Mouse (Mus musculus): Measurements from ENCODE around the gene Gys1. TPM values are rescaled to one million over a fixed set of nuclear protein-coding genes. Genes with fewer than 3 reads are reported as not detected.
"Not testable (repeated sequence)": the region's sequence is repeated elsewhere in the genome, so short reads cannot be mapped to it uniquely, and the experiment has no call there.

Gene Gys1
- polyA plus RNA-seq, 1 experiment from 2014 or later = 10.6 TPM

DNA sequence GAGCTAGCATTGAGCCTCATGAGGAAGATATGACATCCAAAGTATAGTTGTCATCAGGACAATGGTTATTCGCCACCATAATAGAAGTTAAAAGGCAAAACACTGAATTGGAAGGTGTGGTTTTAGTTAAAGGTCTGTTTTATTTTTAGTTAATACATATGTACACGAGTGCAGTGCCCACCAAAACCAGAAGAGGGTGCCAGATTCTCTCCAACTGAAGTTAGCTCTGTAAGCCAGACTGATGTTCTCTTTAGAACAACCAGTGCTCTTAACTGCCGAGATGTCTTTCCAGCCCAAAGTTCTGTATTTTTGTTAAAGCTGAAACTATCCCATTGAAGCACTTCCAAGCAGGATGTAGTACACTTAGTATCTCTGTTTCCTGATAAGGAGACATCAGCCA, 36.2 kb downstream of the Gys1 start:
- Histone ChIP-seq H3K4me3 (ENCODE audit: low read depth, low read length) (no peak overlapping the region), H3K27me3 (ENCODE audit: control insufficient read depth, insufficient read depth, low read length) (no peaks in the 10 kb centered on the region), H3K4me2 (replicated peaks; ENCODE audit: low read depth) (no peak overlapping the region), H3K27ac (replicated peaks) (no peak overlapping the region), H3K36me3 (ENCODE audit: control insufficient read depth, insufficient read depth, low read length) (no peaks in the 10 kb centered on the region), H3K9ac (ENCODE audit: low read length) (no peak overlapping the region), H3K4me1 (replicated peaks; ENCODE audit: control insufficient read depth, insufficient read depth) (peaks cover 2% of the 10 kb centered on the region), H3K9me3 (ENCODE audit: control insufficient read depth, low read length) (no peaks in the 10 kb centered on the region)
- peak; percentile 77 for DNase-seq (ENCODE audit: low spot score)
- 8% methylated on average over 3 of the region's 3 CpGs for WGBS
- TF ChIP-seq EP300 (optimal IDR thresholded peaks at IDR 0.05) (no peak), CTCF (IDR thresholded peaks at IDR 0.05; ENCODE audit: low read depth) (peak; percentile 90)
- no peak for ATAC-seq (ENCODE audit: low FRiP score, low TSS enrichment)

DNA sequence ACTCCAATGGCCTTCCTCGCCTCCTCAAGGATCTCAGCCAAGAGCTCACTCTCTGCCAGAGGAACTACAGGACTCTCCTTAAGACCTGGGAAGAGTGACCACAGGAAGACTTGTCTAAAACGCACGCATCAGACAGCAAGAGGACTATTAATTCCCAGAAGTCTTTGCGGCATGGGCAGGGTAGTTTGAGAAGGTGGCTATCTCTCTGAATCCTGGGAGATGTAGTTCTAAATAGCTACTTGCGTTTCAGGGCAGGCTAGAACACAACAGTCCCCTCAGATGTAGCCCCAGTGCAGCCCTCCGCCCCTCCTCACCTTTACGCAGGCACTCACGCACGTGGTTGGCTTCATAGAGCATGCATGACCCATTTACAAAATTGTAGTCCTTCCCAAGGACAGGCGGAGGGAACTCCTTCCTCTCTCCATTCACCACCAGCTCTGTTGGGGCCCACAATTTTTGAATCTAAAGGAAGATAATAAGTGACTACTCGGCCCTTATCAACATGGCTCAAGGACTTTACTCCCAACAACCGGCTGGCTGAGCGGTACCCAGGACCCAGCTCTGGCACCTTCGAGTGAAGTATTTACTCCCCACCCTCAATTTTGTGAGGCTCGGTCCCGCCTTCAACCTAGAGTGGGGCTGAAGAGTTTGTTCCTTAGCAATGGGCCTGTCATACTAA, 40.8 kb downstream of the Gys1 start:
- Histone ChIP-seq H3K9ac (ENCODE audit: low read length) (0 out of 2 replicates have a peak overlapping the region, but pooled peaks have one; percentile 32), H3K4me3 (ENCODE audit: low read depth, low read length) (no peak overlapping the region)
- peak; percentile 25; the same call in 1 of the 2 replicates for ATAC-seq (ENCODE audit: low FRiP score, low TSS enrichment)

DNA sequence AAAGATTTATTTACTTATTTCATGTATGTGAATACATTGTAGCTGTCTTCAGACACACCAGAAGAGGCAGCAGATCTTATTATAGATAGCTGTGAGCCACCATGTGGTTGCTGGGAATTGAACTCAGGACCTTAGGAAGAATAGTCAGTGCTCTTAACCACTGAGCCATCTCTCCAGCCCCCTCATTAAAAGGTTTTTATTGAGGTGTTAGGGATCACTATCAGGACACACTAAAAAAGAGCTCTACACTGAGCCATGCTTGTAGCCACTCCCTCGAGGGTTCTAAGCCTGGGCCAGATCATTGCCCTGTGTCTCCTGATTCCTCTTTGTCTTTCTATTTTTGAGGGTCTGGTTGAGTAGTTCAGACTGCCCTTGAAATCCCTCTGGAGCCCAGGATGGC, 41.8 kb downstream of the Gys1 start:
- no peak for TF ChIP-seq EP300 (optimal IDR thresholded peaks at IDR 0.05)
- no peak for TF ChIP-seq CTCF (IDR thresholded peaks at IDR 0.05; ENCODE audit: low read depth)
- Histone ChIP-seq H3K36me3 (ENCODE audit: control insufficient read depth, insufficient read depth, low read length) (no peaks in the 10 kb centered on the region), H3K9me3 (ENCODE audit: control insufficient read depth, low read length) (no peaks in the 10 kb centered on the region), H3K9ac (ENCODE audit: low read length) (no peak overlapping the region), H3K4me3 (ENCODE audit: low read depth, low read length) (no peak overlapping the region), H3K4me1 (replicated peaks; ENCODE audit: control insufficient read depth, insufficient read depth) (no peaks in the 10 kb centered on the region), H3K27me3 (ENCODE audit: control insufficient read depth, insufficient read depth, low read length) (no peaks in the 10 kb centered on the region), H3K27ac (replicated peaks) (no peak overlapping the region), H3K4me2 (replicated peaks; ENCODE audit: low read depth) (no peak overlapping the region)
- no peak for ATAC-seq (ENCODE audit: low FRiP score, low TSS enrichment)
- DNase-seq (ENCODE audit: low spot score) = no peak
- 44% methylated on average over 1 of the region's 1 CpGs for WGBS

More for the DNA sequence above, 40.8 kb downstream of the Gys1 start:
- Histone ChIP-seq H3K36me3 (ENCODE audit: control insufficient read depth, insufficient read depth, low read length) (no peaks in the 10 kb centered on the region), H3K27ac (replicated peaks) (no peak overlapping the region), H3K4me1 (replicated peaks; ENCODE audit: control insufficient read depth, insufficient read depth) (no peaks in the 10 kb centered on the region), H3K9me3 (ENCODE audit: control insufficient read depth, low read length) (no peaks in the 10 kb centered on the region), H3K27me3 (ENCODE audit: control insufficient read depth, insufficient read depth, low read length) (no peaks in the 10 kb centered on the region), H3K4me2 (replicated peaks; ENCODE audit: low read depth) (0 out of 2 replicates have a peak overlapping the region, but pooled peaks have one; percentile 15)
- TF ChIP-seq EP300 (optimal IDR thresholded peaks at IDR 0.05) (no peak), CTCF (IDR thresholded peaks at IDR 0.05; ENCODE audit: low read depth) (no peak)
- DNase-seq (ENCODE audit: low spot score) = peak; percentile 41
- 53% methylated on average over 16 of the region's 16 CpGs for WGBS

DNA sequence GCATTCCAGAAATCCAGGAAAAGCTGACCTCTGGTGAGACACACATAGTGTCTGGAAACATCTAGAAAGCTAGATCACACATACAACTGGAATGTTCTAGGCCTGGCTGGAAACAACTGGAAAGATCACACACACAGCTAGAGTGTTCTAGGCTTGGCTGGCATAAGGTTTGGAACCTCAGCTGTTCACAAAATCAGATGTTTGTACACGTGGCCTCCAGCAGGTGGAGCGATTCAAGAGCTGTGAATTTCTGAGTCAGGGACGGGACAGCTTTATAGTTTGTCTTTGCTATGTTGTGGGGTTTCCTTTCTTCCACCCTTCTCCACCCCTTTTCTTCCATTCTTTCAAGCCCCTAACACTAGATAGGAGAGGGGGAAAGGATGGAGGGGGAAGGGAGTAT, 42.4 kb downstream of the Gys1 start:
- 6% methylated on average over 3 of the region's 3 CpGs for WGBS
- TF ChIP-seq CTCF (IDR thresholded peaks at IDR 0.05; ENCODE audit: low read depth) (peak; percentile 91), EP300 (optimal IDR thresholded peaks at IDR 0.05) (no peak)
- Histone ChIP-seq H3K36me3 (ENCODE audit: control insufficient read depth, insufficient read depth, low read length) (no peaks in the 10 kb centered on the region), H3K4me1 (replicated peaks; ENCODE audit: control insufficient read depth, insufficient read depth) (no peaks in the 10 kb centered on the region), H3K4me2 (replicated peaks; ENCODE audit: low read depth) (no peak overlapping the region), H3K9me3 (ENCODE audit: control insufficient read depth, low read length) (no peaks in the 10 kb centered on the region), H3K9ac (ENCODE audit: low read length) (no peak overlapping the region), H3K27ac (replicated peaks) (no peak overlapping the region), H3K4me3 (ENCODE audit: low read depth, low read length) (no peak overlapping the region), H3K27me3 (ENCODE audit: control insufficient read depth, insufficient read depth, low read length) (no peaks in the 10 kb centered on the region)
- peak; percentile 47; the same call in 1 of the 2 replicates for ATAC-seq (ENCODE audit: low FRiP score, low TSS enrichment)
- peak; percentile 64 for DNase-seq (ENCODE audit: low spot score)

DNA sequence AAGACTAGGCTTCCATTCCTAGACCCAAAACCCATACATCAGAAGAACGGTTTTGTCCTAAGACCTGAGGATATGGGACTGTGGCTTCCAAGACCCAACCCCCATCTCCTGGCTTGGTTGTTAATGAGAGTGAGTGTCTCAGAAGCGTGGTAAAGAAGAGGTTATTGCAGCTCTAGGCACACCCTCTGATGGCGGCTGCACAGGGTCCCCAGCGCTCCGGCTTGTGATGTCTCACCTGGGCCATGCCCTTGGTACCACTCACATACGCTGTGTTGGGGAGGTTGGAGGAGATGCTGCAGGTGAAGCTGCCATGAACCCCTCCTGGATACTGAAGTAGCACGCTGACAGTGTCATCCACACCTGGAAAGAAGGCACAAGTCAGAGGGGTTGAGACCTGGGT, 44.1 kb downstream of the Gys1 start:
- DNase-seq (ENCODE audit: low spot score) (no peak), ATAC-seq (ENCODE audit: low FRiP score, low TSS enrichment) (no peak)
- TF ChIP-seq CTCF (IDR thresholded peaks at IDR 0.05; ENCODE audit: low read depth) (no peak), EP300 (optimal IDR thresholded peaks at IDR 0.05) (no peak)
- Histone ChIP-seq H3K4me3 (ENCODE audit: low read depth, low read length) (no peak overlapping the region), H3K27me3 (ENCODE audit: control insufficient read depth, insufficient read depth, low read length) (no peaks in the 10 kb centered on the region), H3K4me2 (replicated peaks; ENCODE audit: low read depth) (no peak overlapping the region), H3K27ac (replicated peaks) (no peak overlapping the region), H3K4me1 (replicated peaks; ENCODE audit: control insufficient read depth, insufficient read depth) (no peaks in the 10 kb centered on the region), H3K9ac (ENCODE audit: low read length) (no peak overlapping the region), H3K9me3 (ENCODE audit: control insufficient read depth, low read length) (no peaks in the 10 kb centered on the region), H3K36me3 (ENCODE audit: control insufficient read depth, insufficient read depth, low read length) (no peaks in the 10 kb centered on the region)
- 89% methylated on average over 7 of the region's 7 CpGs for WGBS

DNA sequence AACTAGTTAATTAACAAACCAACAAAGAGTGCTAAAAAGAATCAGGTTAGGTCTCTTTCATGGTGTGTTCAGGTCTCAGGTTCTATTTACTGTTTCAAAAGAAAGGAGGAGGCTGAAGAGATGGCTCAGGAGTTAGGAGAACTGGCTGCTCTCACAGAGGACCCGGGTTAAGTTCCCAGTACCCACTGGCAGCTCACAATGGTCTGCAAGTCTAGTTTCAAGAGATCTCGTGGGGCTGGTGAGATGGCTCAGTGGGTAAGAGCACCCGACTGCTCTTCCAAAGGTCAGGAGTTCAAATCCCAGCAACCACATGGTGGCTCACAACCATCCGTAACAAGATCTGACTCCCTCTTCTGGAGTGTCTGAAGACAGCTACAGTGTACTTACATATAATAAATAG, 45.7 kb downstream of the Gys1 start:
- H3K4me1 ChIP-seq (replicated peaks; ENCODE audit: control insufficient read depth, insufficient read depth); H3K4me2 ChIP-seq (replicated peaks; ENCODE audit: low read depth); H3K27me3 ChIP-seq (ENCODE audit: control insufficient read depth, insufficient read depth, low read length); H3K27ac ChIP-seq (replicated peaks); H3K9me3 ChIP-seq (ENCODE audit: control insufficient read depth, low read length); DNase-seq (ENCODE audit: low spot score); H3K9ac ChIP-seq (ENCODE audit: low read length); H3K4me3 ChIP-seq (ENCODE audit: low read depth, low read length); H3K36me3 ChIP-seq (ENCODE audit: control insufficient read depth, insufficient read depth, low read length); ATAC-seq (ENCODE audit: low FRiP score, low TSS enrichment): not testable (repeated sequence)
- WGBS = 79% methylated on average over 3 of the region's 4 CpGs

All from stomach, postnatal 0 days (tissue).